Mouse (Mus musculus): ENCODE measurements around the gene Prkar2a.

GRCm38 (mm10) chr9:108648611-108649560 lies 40.2 kb upstream of the Prkar2a start, which contains the start of gene Arih2:
- TF ChIP-seq CTCF (IDR thresholded peaks at IDR 0.05; ENCODE audit: low read depth) (no peak; the same call in 1 of the 2 replicates), EP300 (optimal IDR thresholded peaks at IDR 0.05) (peak; percentile 43)
